Mouse (Mus musculus): ENCODE measurements around the gene Wars.

Gene Wars

DNA sequence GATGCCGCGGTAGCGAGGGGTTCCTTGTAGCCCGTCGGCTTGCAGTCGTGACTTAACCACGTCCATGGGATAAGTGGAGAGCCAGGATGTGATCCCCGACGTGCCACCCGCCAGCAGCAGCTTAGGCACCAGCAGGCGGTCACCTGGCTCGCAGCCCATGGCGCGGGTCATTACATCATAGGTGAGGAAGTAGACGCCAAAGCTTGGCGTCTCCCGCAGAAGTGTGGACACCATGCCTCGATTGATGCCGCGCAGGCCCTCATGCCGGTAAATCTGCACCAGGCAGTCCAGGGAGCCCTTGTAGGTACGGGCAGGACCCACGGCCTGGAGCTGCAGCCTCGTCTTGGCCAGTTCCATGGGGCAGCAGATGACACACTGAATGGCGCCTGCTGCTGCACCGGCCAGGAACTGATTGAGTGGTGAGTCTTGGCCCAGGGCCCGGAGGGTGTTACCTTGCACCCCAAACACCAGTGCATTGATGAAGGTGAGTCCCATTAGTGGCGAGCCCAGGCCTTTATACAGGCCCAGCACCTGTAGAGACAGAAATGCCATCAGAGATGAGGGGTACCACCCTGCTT lies 66.9 kb downstream of the Wars start:
- in situ Hi-C loops (cut with MboI, MseI): no loop called here

DNA sequence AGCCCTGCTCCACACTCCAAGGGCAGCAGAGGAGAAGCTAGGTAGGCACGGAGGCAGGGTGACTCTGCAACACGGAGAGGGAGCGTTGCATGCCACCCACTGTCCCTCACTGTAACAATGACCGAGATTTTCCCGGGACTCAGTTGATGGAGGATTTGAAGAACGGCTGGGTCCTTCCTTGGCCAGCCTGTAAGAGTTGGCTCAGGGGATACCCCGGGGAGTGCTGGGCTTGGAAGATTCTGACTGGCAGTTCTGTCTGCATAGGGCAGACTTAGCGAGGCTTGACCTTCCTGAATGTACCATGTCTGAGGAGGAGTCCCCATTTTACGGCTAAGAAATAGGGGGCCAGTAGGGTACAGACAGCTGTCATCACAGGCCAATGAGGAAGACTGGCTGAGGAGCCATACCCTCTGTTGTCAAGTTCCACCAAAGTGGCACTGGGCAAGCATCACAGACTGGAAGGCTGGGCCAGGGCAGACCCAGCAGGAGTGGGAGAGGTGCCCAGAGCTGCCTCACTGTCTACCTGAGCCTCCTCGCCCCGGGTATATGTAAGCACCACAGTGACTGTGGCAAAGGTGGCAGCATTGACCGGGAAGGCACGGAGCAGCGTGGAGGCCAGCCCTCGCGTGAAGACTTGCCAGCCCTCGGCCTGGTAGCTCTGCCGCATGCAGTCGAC lies 67.6 kb downstream of the Wars start:
- in situ Hi-C loops (cut with MboI, MseI): no loop called here

DNA sequence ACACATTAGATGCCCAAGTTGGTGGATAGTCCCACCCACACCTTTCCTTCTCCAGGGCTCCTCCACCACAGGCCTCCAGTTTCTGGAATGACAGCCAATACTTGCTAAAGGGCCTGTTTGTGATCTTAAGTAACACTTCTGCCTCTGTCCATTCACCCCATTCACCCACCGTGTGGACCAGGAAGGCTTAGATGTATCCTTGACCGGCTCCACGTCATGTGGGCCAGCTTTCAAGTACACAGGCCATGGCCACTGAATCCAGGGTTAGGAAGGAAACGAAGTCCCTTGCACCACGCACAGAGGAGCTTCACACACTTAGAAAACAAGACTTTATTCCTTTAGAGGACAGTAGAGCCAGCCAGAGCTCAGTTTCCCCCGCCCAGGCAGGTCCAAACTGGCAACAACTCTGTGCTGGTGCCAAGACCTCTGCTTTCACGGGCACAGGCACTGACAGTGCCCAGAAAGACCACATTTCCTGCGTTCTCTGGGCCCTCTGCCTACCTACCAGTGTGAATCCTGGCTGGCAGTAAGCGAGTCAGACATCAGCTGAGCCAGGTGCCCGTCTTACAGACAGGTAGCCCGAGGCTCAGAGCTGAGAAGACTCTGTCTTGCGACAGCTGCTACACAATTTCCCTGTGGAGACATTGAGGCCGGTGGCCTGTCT lies 68.3 kb downstream of the Wars start:
- in situ Hi-C loops (cut with MboI, MseI): no loop called here

DNA sequence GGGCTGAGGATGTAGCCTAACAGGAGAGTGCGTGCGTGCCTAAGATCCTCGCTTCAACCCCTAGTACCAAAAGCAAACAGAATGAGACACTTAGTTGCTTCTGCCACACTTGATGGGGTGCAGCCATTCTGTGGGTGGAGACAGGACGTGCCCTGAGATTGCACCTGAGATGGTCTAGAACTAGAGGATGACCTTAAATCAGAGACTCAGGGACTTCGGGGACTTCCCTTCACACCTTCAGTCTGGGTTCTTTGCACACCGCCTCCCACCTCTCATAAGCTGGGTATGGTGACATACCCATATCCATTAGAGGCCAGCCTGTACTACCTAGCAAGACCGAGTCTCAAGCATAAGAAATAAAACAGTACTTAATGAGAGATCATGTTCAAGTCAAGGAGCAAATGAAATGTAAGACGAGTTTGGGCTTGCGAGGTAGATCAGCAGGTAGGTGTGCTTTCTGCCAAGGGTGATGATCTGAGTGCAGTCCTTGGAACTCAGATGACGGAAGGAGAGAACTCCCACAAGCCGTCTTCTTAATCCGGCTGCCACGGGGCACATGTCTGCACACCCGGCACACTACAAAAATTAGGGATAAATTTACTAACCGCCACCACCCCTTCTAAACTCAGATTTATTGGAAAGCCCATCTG lies 69.6 kb downstream of the Wars start:
- in situ Hi-C loops (cut with MboI, MseI): no loop called here

DNA sequence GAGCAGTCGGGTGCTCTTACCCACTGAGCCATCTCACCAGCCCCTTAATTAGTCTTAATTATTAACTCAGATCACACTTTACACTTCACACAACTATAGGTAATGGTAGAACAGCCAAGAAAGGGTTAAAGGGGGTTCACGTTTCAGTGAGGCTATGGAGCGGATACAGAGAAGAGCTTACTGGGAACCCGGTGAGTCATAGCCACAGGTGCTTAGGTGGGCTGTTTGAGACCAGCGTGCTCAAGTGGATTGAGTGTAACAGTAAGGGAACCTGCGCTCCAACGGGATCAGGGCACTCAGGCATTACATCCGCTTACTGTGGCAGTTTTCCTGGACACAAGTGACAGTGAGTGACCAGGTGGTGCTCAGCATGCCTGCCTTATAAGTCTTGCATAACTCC lies 70.9 kb downstream of the Wars start:
- in situ Hi-C loops (cut with MboI, MseI): no loop called here

DNA sequence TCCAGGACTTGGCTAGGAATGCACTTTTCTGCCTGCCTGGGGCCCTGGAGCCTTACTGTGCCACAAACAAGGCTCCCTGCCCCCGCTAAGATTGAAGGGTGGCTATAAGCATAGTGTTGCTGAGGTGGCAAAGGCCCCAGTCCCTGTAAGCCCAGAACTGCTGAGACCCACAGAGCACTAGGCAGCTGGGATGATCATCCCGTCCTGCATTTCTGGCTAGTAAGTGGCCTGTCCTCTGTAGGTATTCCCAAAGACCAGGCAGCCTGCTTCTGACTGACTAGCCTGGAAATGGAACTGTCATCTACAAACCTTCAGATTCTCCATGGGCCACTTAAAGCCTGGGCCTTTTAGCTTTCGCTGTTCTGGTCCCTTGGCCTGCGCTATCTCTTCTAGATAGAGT lies 73.5 kb downstream of the Wars start:
- in situ Hi-C loops (cut with MboI, MseI): no loop called here

DNA sequence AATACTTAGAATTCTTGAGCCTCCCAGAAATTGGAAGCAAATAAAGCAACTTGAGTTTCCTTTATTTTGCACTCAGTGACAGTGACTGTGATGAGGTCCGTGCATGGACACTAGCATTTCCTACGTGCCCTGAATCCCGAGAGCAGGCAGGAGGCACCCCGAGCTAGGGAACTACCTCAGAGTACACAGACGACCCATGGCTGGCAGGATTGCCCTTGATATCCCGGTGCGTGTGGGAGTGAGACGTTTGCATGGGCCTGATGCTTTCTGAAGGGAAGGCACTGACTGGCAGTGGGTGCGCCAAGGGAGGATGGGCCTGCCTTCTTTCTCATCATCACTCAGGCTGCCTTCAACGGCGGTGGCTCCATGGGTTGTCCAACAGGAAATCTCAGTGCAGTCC lies 77.4 kb downstream of the Wars start:
- in situ Hi-C loops (cut with MboI, MseI): no loop called here

DNA sequence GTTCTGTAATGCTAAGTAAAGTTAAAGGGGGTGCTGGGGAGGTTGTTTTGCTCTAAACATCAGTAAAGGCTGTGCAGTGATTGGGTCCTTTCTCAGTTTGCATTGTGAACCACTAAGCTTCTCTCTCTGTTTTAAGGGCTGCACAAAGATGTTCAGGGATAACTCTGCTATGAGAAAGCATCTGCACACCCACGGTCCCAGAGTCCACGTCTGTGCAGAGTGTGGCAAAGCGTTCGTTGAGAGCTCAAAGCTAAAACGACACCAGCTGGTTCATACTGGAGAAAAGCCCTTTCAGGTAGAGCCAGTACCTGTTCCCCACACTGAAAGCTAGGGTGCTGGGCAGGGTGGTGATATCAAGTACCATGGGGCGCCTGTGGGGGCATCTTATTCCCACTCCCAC lies 79.5 kb downstream of the Wars start:
- in situ Hi-C loops (cut with MboI, MseI): no loop called here

DNA sequence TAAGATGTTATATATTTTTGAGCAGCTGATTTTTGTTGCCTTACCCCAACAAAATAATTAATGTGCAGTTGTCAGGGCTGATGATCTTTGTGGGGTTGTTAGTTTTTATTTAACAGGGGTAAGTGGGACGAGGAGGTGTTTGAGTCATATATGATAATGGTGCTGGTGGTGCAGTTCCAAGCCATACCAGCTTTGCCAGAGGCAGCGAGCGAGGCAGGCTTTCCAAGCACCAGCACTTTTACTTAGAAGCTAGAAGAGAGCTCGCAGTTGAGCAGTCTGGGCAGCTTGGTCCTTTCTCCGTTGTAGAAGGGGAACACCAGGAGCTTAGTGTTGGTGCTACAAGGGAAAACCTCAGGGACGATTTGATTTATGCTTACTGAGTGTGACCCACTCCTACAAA lies 81.5 kb downstream of the Wars start:
- in situ Hi-C loops (cut with MboI, MseI): no loop called here

DNA sequence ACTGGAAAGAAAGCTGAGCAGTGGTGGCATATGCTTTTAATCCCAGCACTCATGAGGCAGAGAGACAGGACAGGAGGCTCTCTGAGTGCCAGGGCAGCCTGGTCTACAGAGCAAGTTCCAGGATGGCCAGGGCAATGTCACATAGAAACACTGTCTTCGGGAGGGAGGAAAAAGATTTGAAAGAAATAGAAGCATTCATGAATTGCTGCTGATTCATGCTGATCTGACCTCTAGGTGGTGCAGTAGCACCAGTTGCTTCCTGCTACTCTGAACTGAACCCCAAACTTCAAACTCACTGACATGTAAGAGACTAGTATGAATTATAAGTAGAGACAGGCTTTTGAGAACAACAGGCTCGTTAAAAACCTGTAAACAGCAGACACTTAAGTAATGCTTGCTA lies 82.8 kb downstream of the Wars start:
- in situ Hi-C loops (cut with MboI, MseI): no loop called here

DNA sequence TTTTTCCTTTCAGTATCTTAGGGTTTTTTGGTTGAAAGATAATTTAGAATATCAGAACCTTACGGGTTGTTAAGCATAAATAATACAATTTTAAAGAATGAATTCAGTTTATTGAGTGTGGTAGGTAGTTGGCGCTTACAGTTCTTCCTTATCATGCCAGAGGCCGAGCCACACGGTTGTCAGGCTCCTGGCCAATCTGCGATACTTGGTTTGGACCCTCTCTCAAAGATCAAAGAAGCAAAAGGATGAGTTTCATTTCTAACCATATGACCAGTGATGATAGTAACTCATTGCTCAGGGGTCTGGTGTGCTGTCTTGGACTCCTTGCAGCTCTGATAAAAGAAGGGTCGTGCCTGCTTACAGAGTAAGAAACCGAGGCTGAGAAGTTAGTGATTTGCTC lies 83.7 kb downstream of the Wars start:
- in situ Hi-C loops (cut with MboI, MseI): no loop called here

Data from T-helper 17 cell (primary cell).